Mouse (Mus musculus) cerebellum, adult 2 months (tissue): ENCODE measurements around the gene Tepp.

Source experiments
- CTCF ChIP-seq: fragments of 200-500 bp; IDR thresholded peaks from 2 replicates; pipeline ENCODE4 v1.5.1; 2011; ENCODE audit warnings: low read depth, mild to moderate bottlenecking, control low read depth, low read length, moderate library complexity, borderline replicate concordance; ENCODE audit not compliant: insufficient read depth
- POLR2A ChIP-seq: fragments of 200-500 bp; IDR thresholded peaks from 2 replicates; pipeline ENCODE4 v1.6.1; 2011; ENCODE audit warnings: low read length, control low read depth, borderline replicate concordance; ENCODE audit not compliant: insufficient read depth

DNA sequence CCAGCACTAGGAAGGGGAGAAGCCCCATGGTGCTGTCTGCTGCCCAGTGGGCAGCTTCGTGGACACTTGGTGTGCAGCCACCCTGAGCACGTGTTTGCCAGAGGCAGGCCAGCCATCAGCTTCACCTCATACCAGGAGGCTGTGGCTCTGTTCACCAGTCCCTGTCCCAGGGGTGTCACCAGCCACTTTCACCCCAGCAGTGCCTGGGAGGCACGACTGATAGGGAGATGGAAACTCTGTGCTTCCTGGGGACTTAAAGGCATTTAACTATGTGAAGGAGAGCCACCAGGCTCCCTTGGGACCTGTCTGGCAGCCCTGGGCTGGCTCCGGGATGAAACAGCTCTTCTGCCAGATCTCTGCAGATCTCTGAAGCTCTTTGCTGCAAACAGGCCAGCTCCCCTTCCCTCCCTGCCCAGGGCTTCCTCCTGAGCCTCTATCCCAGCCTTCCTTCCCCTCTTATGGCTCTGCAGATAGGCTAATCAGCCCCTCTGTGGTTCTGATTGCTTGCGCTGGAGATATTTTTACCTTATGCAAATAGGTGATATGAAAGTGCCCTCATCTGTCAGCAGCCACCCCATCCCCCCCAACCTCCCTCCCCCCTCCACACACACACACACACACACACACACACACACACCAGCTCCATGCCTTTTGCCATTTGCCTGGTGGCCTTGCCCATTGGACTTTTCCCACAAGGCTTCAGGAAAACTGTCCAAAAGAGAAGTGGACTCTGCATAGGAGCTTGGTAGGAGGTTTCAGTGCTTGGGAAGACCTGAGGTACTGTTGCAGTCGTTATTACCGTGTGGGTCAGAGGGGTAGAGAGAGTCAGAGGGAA, 50.0 kb downstream of the Tepp start:
- no peak for TF ChIP-seq CTCF
- TF ChIP-seq POLR2A: no peak
